Mouse (Mus musculus) kidney, adult 8-10 months (tissue): ENCODE measurements around the gene Psmg3.

Experiments used
- DNase-seq, 2 experiments: peaks; one replicate each; pipeline ENCODE4 v3.0.0; 2022

Gene Psmg3

DNA sequence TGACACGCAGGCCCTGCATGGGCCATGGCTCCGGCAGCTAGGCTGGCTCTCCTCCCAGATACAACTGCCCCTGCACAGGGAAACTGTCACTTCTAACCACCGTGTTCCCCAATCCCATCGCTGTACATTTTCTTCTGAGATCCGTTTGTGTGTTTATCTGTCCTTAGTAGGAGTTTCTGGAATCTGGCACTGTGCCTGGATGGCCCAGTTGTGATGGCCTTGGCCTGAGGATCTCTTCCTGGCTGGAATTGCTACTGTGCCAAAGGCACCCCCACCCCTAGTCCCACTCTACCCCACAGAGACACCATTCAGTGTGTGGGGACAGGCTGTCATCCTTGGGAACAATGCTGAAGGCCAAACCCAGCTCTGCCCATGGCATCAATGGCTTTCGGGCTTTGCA is 10.7 kb downstream of the Psmg3 start:
- DNase-seq, result no peak

GRCm38 (mm10) chr5:139813963-139814381 is 12.7 kb downstream of the Psmg3 start:
- DNase-seq, result peak; percentile 90 to 94

- DNase-seq, result no peak
Measured at GRCm38 (mm10) chr5:139813126-139813490, 13.6 kb downstream of the Psmg3 start.

DNA sequence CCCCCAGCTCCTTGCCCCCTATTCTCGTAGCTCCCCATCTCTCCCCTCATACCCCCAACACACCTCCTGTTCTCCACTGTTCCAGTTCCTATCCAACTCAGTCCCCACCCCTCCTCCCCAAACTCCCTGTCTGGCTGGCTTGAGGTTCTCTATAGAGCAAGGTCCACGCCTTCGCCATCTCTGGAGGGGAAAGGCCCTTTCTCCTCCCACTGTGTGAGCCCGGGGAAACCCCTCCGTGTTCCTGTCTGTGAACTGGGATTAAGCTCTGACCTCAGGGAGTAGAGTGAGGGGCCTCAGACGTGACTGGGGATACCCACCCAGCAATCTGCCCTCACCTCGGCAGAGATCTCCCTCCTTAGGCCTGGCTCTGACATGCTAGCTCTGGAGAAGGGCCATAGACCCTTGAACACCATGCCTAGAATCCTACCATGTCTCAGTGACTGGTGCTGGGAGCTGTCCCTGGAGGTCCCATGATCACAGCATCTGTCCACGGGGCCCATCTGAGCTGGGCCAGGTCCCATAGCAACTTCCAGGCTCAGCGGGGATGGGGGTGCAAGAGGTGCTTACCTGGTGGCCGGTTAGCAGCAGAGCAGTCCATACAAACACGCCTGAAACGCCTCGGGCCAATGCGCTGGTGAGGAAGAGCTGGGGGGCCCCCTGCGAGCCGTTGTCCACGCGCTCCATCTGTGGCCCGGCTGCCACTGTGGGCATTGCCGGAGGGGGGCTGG is 14.1 kb downstream of the Psmg3 start:
- no peak for DNase-seq

- DNase-seq, result peak in 1 of 2 experiments; percentile 68
Measured at GRCm38 (mm10) chr5:139811677-139812397, 14.8 kb downstream of the Psmg3 start.

- DNase-seq, result no peak
Measured at GRCm38 (mm10) chr5:139809397-139809796, 17.3 kb downstream of the Psmg3 start.

- DNase-seq, result no peak
Measured at GRCm38 (mm10) chr5:139805924-139806323, 20.8 kb downstream of the Psmg3 start.

DNA sequence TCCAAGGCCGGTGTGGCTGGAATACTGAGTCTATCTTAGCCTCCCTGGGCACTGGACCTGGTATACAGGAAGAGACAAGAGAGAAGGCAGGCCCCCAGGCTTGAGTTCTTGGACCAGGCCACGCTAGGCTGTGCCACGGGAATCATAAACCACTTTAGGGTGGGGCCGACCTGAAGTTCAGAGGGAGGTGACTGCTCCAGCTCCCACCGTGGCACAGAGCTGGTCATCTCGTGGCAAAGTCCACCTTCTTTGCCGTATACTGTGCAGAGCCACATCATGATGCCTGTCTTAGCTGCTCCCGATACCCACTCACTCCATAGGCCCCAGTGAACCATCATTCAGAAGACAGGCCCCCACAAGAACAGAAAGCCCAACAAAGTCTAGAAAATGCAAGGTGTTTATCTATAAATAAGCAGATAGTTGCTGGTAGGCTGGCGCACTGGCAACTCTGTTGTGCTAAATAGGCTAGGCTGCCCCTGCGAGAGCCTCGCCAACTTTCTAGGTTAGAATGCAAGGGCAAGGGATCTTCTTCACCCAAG is 22.0 kb downstream of the Psmg3 start:
- DNase-seq, result no peak

- no peak for DNase-seq
Measured at GRCm38 (mm10) chr5:139804107-139804551, 22.6 kb downstream of the Psmg3 start.

DNA sequence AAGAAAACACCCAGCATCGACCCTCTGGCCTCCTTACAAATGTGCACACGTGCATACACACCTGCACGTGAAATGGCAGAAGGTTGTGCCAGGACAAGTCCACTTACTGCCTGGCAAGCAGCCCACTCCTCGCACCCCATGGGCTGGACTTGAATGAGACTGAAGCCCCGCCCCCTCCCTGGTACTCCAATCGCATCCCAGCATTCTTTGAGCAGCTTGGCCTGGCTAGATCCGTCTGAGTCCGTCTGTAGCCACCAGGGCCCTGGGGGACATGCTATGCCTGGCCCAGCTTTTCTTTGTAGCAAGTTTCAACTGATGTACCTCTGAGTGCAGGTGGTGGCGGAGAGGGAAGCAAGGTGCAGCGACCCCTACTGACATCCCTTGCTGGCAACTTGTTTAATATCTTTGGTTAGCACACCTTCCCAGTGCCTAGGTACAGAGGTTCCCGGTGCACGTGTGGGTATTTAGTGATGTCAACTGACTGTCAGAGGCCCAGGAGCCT is 23.0 kb downstream of the Psmg3 start:
- DNase-seq, result peak; percentile 84 to 92

- DNase-seq, result no peak
Measured at GRCm38 (mm10) chr5:139803165-139803564, 23.5 kb downstream of the Psmg3 start.

DNA sequence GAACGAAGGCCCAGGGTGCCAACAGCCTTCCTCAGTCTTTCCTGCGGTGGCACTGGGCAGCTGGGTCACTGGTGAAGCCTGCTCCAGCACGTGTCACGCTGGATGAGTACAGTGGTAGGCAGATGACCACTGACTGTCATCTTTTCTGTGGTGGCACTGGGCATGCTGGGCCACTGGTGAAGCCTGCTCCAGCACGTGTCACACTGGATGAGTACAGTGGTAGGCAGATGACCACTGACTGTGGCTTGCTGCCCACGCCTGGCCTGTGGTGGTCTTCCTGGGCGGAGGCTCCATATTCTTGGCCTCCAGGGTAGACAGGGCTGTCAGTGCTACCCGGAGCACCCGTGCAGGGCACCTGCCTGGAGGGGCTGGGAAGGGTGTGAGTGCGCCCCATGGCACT is 24.8 kb downstream of the Psmg3 start:
- no peak for DNase-seq

- no peak for DNase-seq
Measured at GRCm38 (mm10) chr5:139801231-139801630, 25.5 kb downstream of the Psmg3 start.

DNA sequence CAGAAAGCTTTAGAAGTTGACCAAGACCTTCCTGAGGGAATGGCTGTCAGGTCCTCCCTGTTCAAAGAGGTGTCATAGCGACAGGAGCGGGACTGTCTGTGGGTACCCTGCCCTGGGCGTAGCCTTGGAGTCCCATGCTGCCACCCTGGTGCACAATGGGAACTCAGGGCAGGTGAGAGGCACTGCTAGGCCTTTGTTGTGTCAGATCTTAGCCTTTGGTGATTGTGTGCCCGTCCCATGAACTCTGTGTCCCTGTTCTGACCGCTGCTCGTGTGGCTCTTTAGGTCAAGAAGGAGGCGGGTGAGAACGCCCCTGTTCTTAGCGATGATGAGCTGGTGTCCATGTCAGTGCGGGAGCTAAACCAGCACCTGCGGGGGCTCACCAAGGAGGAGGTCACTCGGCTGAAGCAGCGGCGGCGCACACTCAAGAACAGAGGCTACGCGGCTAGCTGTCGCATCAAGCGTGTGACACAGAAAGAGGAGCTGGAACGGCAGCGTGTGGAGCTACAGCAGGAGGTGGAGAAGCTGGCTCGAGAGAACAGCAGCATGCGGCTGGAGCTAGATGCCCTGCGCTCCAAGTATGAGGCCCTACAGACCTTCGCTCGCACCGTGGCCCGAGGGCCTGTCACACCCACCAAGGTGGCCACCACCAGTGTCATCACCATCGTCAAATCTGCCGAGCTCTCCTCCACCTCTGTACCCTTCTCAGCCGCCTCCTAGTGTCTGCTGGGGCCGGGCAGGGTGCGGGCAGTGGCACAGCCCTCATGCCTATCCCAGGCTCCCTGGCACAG is 26.7 kb downstream of the Psmg3 start:
- DNase-seq, result no peak

- DNase-seq, result no peak
Measured at GRCm38 (mm10) chr5:139799041-139799440, 27.6 kb downstream of the Psmg3 start.

DNA sequence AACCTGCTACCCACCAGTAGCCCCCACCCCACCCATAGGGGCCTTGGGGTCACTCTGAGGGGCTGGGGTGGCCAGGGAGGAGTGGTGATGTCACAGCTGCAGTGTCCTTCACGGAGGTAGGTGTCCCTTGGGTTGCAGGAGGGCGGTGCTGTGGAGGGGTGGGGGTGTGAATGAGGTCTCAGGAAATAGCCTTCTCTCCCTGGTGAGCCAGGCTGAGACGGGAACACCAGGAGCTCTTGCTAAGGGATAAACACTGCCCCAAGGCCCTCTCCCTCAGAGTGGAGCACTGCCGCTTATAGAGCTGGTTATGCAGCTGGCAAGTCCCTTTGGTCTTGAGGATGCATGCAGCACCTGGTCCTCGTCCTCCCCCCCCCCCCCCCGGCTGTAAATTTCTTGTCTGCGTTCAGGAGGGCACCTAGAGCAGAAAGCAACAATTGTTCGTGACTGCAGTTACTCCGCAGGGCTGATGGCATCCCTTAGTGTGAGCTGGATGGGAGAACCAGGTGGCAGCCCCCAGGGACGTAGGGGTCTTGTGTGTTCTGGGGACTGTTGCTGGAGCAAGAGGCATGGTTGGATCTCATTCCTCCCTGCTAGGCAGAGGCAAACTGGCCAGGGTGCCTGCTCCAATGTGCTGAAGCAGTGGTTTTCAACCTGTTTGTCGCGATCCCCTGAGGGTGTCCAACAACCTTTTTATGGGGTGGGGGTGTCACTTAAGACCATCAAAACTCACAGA is 28.4 kb downstream of the Psmg3 start:
- no peak for DNase-seq

- peak; percentile 89 to 90 for DNase-seq
Measured at GRCm38 (mm10) chr5:139797473-139798167, 29.1 kb downstream of the Psmg3 start.

DNA sequence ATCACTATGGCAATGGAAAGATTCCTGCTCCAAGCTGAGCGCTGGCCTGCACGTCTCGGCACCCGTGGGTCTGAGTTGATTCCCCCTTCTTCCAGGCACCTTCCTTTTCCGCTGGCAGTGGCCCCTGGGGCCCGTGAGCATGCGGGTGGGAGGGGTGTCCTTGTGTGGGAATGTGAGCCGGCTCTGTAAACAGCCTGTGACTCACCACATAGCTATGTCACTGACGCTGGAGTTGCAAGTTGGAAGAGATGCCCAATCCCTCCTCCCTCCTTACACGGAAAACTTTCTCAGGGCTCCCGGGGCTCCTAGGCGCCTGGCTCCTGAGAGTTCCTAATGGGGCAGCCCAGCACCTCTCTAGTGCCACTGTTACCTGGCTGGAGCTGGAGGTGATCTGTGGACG is 29.8 kb downstream of the Psmg3 start:
- peak; percentile 88 to 94 for DNase-seq

DNA sequence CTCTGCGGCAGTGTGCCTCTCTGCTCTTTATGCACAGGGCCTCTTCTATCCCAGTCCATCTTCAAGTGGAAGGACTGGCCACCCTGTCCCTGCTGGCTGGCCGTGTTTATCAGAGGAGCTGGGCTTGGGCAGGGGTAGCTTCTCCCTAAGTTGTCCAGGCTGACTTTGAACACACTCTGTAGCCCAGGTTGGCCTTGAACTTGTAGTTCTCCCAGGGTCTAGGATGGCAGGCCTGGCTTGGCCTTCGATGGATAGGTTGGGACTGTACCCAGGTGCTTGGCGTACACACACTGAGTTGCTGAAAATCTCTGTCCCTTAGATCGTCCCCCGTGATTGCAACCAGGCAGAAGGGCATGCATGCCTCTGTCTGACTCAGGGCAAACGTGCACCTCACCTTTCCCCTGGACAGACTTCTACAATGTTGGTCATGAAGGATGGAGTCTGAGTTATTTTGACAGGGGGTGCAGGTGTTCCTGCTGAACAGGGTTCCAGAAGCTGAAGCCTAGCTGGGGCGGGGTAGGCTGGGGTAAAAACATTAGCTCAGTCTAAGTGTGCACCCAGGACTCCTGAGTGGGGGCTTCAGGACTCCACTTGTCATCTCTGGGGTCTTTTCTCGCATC is 30.6 kb downstream of the Psmg3 start:
- no peak for DNase-seq

DNA sequence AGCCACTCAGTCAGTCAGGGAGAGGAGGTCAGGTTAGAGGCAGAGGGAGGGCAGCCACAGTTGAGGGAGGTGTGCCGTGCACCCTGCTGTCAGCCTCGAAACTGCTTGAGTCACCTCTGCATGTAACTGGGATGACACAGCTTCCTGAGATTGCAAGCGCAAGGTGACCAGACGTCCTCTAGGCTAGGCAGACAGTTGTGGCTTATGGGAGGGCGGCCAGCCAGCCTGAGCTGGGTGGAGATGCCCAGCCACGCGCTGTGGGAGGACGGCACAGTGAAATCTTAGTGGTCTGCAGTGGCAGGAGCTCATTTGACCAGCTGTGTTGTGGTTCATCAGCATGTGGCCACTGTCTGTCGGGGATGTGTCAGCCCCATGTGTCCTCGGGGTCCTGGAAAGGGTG is 31.7 kb downstream of the Psmg3 start:
- DNase-seq, result no peak

DNA sequence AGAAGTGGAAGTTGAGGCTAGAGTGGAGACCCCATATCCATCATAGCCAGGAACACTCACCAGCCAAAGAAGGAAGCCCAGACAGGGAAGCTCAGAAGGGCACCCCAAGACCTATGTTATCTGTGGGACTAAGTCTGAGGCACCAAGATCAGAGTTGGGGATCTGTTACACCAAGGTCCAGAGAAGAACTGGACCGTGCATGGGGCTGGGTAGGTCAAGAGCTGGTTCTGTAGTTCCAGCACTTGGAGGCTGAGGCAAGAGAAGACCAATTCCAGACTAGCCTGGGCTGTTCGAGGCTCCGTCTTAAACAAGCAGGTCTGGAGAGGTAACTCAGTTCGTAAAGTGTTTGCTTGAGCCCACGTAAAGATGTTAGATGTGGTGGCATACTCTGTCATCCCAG is 32.5 kb downstream of the Psmg3 start:
- DNase-seq, result no peak
